Mouse (Mus musculus): Measurements from ENCODE around the gene Nlrp4c.
"Not testable (repeated sequence)": the region's sequence is repeated elsewhere in the genome, so short reads cannot be mapped to it uniquely, and the experiment has no call there.

DNA sequence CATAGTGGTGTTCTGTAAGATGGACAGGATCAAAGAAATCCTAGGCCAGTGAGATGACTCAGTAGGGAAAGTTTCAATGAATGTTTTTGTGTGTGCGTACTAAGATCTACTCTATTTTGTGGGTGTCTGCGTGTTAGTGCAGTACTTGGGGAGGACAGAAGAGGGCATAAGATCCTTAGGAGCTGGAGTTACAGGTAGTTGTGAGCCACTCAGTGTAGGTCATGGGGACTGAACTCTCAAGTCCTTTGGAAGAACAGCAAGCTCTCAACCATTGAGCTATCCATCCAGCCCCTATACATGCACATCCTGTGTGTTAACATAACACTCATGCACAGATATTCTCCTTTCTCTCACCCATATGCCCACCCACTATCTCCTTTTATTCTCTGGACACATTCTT lies 75.1 kb downstream of the Nlrp4c start:
- TF ChIP-seq CTCF, POLR2A (IDR thresholded peaks at IDR 0.05; ENCODE audit: extremely low read depth, insufficient read depth, low read length): not testable (repeated sequence)

Measured in cortical plate, adult 2 months (tissue).